Mouse (Mus musculus) hindbrain, embryonic 15.5 days (tissue): ENCODE measurements at regions not wholly inside any gene's neighbourhood (a gene's known extent, or its start where the extent isn't known, plus 50 kb on each side); places are given as distances from the start of the nearest gene placed in this dataset.

Source experiments
- ATAC-seq: fragments of 200-750 bp; cut with Nextera tagmentation; 2 replicates; pipeline ENCODE4 v1.8.0; 2017; ENCODE audit warnings: low read depth, moderate number of reproducible peaks, moderate TSS enrichment; ENCODE audit not compliant: low FRiP score
- H3K27ac ChIP-seq: fragments of 300-500 bp; sonication (generic); replicated peaks from 2 replicates; pipeline ENCODE4 v1.5.1; 2015; ENCODE audit warnings: mild to moderate bottlenecking, inconsistent platforms
- H3K27me3 ChIP-seq: fragments of 300-500 bp; sonication (generic); 2 replicates; pipeline ENCODE4 v1.6.1; 2015; ENCODE audit warnings: control low read depth, inconsistent platforms
- H3K36me3 ChIP-seq: fragments of 300-500 bp; sonication (generic); 2 replicates; pipeline ENCODE4 v1.6.1; 2015; ENCODE audit warnings: control low read depth, inconsistent platforms
- H3K4me1 ChIP-seq: fragments of 300-500 bp; sonication (generic); replicated peaks from 2 replicates; pipeline ENCODE4 v1.6.1; 2015; ENCODE audit warnings: control low read depth, inconsistent platforms
- H3K4me2 ChIP-seq: fragments of 300-500 bp; sonication (generic); 2 replicates; pipeline ENCODE4 v1.6.1; 2015; ENCODE audit warnings: moderate library complexity, mild to moderate bottlenecking, inconsistent platforms
- H3K4me3 ChIP-seq: fragments of 300-500 bp; sonication (generic); 2 replicates; pipeline ENCODE4 v1.5.1; 2015; ENCODE audit warnings: mild to moderate bottlenecking, inconsistent platforms
- H3K9ac ChIP-seq: fragments of 300-500 bp; sonication (generic); 2 replicates; pipeline ENCODE4 v1.6.1; 2015; ENCODE audit warnings: inconsistent platforms
- H3K9me3 ChIP-seq: fragments of 300-500 bp; sonication (generic); 2 replicates; pipeline ENCODE4 v1.6.1; 2016; ENCODE audit warnings: control low read depth, inconsistent platforms
- WGBS: fragments of 180-500 bp; shearing (Covaris S2); methylation state at CpG from one replicate; pipeline ENCODE4 v1.1.7; 2015; 5-methylcytosine and 5-hydroxymethylcytosine counted together

DNA sequence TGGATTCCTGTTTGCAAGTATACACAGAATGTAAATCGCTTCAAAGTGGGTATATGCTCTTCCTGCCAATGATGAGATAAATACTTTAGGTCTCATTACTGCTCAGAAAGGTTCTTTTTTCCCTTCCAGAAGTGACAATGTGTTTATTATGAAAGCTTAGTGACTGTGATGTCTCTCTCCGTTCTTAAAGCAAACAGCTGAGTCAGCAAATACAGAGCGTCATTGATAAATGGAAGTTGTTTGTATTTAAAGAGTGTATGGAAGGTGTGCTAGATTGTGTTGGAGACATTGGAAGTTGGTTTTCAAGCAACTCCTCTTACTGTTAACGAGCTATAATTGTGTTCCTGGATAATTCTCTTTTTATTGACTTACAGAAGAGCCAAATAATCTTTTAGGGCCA is 408.0 kb downstream of the Prr30 start:
- no peaks in the 10 kb centered on the region; the same call in 1 of the 2 replicates for H3K4me1 ChIP-seq
- H3K9ac ChIP-seq, result no peak overlapping the region
- no peak overlapping the region for H3K4me3 ChIP-seq
- H3K9me3 ChIP-seq, result no peaks in the 10 kb centered on the region
- WGBS, result 80% methylated on average over 4 of the region's 4 CpGs
- no peak for ATAC-seq
- H3K36me3 ChIP-seq, result no peaks in the 10 kb centered on the region
- H3K27me3 ChIP-seq, result no peaks in the 10 kb centered on the region
- H3K27ac ChIP-seq, result no peak overlapping the region
- H3K4me2 ChIP-seq, result no peak overlapping the region

DNA sequence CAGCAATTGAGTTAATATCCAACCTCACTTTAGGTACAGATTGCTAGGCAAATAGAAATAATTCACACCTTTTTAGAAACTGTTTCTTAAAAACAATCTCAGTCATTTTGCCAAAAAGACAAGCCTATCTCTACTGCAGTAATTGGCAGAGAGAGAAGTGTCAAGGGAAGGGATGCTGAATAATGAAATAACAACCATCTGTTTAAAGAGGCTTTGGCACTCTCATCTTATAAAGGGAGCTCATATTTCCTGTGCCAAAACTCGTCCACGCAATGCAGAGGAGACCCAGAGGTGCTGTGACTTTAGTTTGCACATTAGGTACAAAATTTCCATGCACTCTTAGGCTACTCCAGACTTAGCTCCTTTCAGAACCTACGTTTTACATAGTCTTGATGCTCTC is 418.2 kb downstream of the Prr30 start:
- H3K9me3 ChIP-seq, result no peaks in the 10 kb centered on the region
- no peak overlapping the region for H3K9ac ChIP-seq
- 67% methylated on average over 3 of the region's 3 CpGs for WGBS
- H3K4me3 ChIP-seq, result no peak overlapping the region
- H3K4me1 ChIP-seq, result no peaks in the 10 kb centered on the region
- ATAC-seq, result no peak
- H3K4me2 ChIP-seq, result no peak overlapping the region
- no peaks in the 10 kb centered on the region for H3K36me3 ChIP-seq
- H3K27me3 ChIP-seq, result no peaks in the 10 kb centered on the region
- H3K27ac ChIP-seq, result no peak overlapping the region

DNA sequence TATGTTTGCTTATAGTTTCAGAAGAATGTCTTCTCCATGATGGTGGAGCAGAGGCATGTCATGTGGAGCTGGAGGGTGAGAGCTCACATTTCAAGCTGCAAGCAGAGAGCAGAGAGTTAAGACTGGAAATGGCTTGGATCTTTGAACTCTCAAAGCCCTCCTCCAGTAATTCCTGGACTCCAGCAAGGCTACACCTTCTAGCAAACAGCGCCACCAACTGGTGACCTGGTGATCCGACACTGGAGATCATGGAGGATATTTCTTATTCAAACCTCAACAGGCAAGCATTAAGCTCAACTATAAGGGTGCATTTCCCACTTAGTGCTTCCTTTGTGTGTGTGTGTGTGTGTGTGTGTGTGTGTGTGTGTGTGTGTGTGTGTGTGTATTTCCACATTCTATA is 446.2 kb downstream of the Prr30 start:
- H3K9ac ChIP-seq, result no peak overlapping the region
- 31% methylated on average over 2 of the region's 2 CpGs for WGBS
- H3K4me3 ChIP-seq, result no peak overlapping the region
- no peaks in the 10 kb centered on the region for H3K36me3 ChIP-seq
- H3K27ac ChIP-seq, result no peak overlapping the region
- H3K4me2 ChIP-seq, result no peak overlapping the region
- H3K4me1 ChIP-seq, result peaks cover 19% of the 10 kb centered on the region
- ATAC-seq, result no peak
- no peaks in the 10 kb centered on the region for H3K9me3 ChIP-seq
- H3K27me3 ChIP-seq, result no peaks in the 10 kb centered on the region

DNA sequence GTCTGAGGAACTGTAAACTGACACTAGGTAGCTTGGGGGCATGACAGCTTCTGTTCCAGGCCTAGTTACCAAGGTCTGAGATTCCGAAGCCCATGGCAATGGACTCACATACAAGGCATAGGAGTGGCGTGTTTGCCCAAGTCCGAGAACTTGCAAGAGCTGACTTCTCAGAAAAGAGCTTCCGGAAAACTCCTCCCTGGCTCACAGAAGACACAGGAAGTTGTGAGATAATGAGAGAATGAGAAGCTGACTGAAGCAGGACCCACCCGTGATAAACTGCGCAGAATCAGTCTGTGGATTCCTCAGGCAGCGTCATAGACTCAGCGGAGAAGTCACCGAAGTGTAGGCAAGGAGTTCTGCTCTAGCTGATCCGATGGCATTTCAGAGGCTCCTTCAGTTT is 447.4 kb downstream of the Prr30 start:
- no peaks in the 10 kb centered on the region for H3K27me3 ChIP-seq
- ATAC-seq, result no peak
- no peak overlapping the region for H3K27ac ChIP-seq
- H3K9ac ChIP-seq, result no peak overlapping the region
- H3K36me3 ChIP-seq, result no peaks in the 10 kb centered on the region
- peaks cover 19% of the 10 kb centered on the region for H3K4me1 ChIP-seq
- H3K4me2 ChIP-seq, result no peak overlapping the region
- no peak overlapping the region for H3K4me3 ChIP-seq
- no peaks in the 10 kb centered on the region for H3K9me3 ChIP-seq
- WGBS, result 90% methylated on average over 10 of the region's 10 CpGs

DNA sequence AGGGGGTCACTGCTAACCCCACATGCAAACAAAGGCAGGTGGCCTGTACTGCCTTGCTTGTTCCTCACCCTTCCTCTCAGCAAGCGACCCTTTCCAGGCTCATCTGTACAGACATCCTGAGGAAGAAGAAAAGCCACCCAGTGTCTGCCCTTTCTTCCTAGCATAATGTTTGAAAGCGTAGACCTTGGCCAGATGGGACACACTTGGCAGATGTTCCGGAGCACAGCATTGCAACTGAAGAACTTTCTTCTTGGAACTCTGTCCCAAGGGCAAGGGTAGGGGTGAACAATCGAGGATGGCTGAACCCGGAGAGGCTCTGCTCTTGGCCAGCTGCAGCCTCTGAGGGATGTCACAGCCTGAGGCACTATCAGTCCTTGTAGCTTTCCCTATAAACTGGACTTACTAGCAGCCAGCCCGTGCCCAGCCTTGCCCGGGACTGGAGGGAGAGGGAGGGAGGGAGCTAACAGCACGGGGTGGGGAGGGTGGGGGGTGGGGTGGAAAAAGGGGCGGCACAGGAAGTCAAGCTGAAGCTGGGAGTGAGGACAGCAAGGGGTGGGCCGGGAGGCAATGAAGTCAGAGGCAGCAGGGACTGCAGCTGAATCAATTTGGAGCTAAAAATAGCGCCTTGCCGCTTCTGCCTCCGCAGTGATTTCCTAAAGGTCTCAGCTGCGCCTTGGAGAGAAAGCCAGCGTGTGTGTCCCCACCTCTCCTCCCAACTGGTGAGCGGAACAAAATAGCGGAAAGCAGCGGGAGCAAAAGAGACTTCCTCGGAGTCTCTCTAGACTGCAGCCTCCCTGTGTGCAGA is 450.2 kb downstream of the Prr30 start:
- Histone ChIP-seq H3K4me3 (peak overlapping the region; percentile 43), H3K9ac (peak overlapping the region; percentile 45), H3K4me1 (peaks cover 19% of the 10 kb centered on the region), H3K36me3 (no peaks in the 10 kb centered on the region), H3K27ac (peak overlapping the region; percentile 81), H3K27me3 (no peaks in the 10 kb centered on the region), H3K9me3 (no peaks in the 10 kb centered on the region), H3K4me2 (peak overlapping the region; percentile 67)
- 4% methylated on average over 19 of the region's 19 CpGs for WGBS
- peak; percentile 98 for ATAC-seq

DNA sequence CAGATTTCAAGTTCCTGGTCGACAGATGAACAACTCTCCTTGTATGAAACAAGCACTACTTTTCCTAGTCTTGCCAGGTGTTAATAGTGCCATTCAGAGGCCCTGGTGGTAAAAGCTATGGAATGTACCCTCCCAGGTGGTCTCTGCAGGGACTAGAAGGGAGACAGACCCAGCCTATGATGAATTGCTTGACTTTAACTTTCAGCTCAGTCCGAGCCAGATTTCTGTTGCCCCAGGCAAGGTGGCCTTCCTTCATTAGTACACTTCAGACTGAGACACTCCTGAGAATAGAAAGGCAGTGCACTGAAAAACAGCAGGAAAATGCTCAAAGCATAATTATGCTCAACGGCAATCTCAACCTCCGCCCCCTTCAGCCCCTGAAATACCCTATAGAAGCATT is 450.8 kb upstream of the Klf12 start:
- Histone ChIP-seq H3K4me3 (no peak overlapping the region), H3K4me2 (no peak overlapping the region), H3K9ac (no peak overlapping the region), H3K9me3 (no peaks in the 10 kb centered on the region), H3K4me1 (no peaks in the 10 kb centered on the region), H3K27me3 (no peaks in the 10 kb centered on the region), H3K27ac (no peak overlapping the region), H3K36me3 (no peaks in the 10 kb centered on the region)
- ATAC-seq, result no peak
- WGBS, result 64% methylated on average over 4 of the region's 4 CpGs

DNA sequence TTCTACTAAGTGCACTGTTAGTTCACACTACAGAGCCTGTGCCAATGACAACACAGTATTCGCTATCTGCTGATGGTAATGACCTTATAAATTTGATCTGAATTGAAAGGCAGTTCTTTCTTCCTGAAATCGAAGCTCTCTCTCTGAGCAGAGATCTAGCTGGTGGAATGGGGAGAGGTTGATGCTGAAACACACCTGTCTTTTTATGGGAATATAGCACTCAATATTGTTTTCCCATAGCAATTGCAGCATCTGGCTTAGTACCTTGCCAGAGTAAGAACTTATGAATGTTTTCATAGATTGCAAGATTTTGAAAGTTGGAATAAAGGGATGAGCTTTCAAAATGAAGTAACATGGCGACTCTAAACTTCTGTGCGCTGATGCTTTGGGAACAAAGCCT is 444.0 kb upstream of the Klf12 start:
- Histone ChIP-seq H3K36me3 (no peaks in the 10 kb centered on the region), H3K9ac (no peak overlapping the region), H3K4me2 (no peak overlapping the region), H3K9me3 (no peaks in the 10 kb centered on the region), H3K27me3 (no peaks in the 10 kb centered on the region), H3K4me3 (no peak overlapping the region), H3K4me1 (no peaks in the 10 kb centered on the region), H3K27ac (no peak overlapping the region)
- ATAC-seq, result no peak
- WGBS, result 80% methylated on average over 4 of the region's 4 CpGs

DNA sequence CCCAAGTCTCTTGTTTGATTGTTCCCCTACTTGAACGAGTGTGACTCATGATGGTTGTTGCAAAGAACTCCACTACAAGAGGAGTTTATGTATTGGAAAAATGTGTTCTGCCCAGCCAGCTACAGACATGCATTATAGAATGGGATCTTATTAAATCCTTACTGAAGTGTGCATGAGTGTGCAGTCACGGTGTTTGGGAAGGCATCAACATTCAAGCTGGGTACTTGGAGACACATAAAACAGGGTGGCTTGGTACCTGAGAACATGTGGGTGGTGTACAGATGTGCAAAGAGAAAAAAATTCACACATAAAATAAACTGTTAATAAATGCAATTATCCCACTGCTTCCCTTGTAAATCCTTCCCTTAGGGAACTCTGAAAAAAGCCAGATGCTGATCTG is 443.2 kb upstream of the Klf12 start:
- Histone ChIP-seq H3K9me3 (no peaks in the 10 kb centered on the region), H3K9ac (no peak overlapping the region), H3K4me1 (no peaks in the 10 kb centered on the region), H3K27ac (no peak overlapping the region), H3K27me3 (no peaks in the 10 kb centered on the region), H3K4me2 (no peak overlapping the region), H3K36me3 (no peaks in the 10 kb centered on the region), H3K4me3 (no peak overlapping the region)
- ATAC-seq, result no peak
- 74% methylated on average over 2 of the region's 2 CpGs for WGBS

DNA sequence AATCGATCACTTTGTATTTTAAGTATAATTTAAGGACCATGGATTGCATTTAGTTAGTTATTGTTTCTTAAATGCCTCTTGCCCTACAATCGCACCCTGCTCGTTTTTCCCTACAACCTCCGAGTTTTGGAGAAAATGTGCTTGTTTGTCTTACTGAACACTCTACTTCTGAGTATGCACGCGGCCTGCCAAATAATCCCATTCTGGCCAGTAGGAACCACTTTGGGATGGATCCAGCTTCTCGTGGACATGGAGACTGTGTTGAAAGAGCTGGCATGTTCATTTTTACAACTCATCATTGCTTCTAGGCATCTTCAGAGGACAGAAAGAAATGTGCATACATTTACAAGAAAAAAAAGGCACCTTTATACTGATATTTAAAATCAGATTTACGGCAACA is 440.5 kb upstream of the Klf12 start:
- Histone ChIP-seq H3K9ac (no peak overlapping the region), H3K9me3 (no peaks in the 10 kb centered on the region), H3K4me2 (no peak overlapping the region), H3K27ac (no peak overlapping the region), H3K4me3 (no peak overlapping the region), H3K4me1 (no peaks in the 10 kb centered on the region), H3K36me3 (no peaks in the 10 kb centered on the region), H3K27me3 (no peaks in the 10 kb centered on the region)
- 80% methylated on average over 8 of the region's 8 CpGs for WGBS
- no peak for ATAC-seq

DNA sequence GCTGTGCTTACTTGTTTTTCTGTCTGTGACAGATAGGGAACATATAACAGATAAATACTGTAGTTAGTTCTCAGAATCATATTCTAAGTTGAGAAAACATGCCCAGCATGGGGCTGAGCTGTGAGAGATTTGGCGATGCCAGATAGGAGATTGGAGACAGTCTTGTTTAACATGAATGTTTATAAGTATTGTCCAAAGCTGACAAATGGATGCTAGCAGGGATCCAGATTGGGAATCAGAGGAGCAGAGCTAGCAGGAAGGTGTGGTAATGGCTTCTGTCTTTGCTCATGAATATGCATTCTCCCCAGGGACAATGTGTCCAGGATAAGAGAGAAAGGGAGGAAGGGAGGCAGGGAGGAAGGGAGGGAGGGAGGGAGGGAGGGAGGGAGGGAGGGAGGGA is 436.2 kb upstream of the Klf12 start:
- Histone ChIP-seq H3K27me3 (no peaks in the 10 kb centered on the region), H3K36me3 (no peaks in the 10 kb centered on the region), H3K27ac (no peak overlapping the region), H3K9me3 (no peaks in the 10 kb centered on the region), H3K4me3 (no peak overlapping the region), H3K9ac (no peak overlapping the region), H3K4me1 (no peaks in the 10 kb centered on the region), H3K4me2 (no peak overlapping the region)
- WGBS, result 20% methylated on average over 1 of the region's 1 CpGs
- ATAC-seq, result no peak

DNA sequence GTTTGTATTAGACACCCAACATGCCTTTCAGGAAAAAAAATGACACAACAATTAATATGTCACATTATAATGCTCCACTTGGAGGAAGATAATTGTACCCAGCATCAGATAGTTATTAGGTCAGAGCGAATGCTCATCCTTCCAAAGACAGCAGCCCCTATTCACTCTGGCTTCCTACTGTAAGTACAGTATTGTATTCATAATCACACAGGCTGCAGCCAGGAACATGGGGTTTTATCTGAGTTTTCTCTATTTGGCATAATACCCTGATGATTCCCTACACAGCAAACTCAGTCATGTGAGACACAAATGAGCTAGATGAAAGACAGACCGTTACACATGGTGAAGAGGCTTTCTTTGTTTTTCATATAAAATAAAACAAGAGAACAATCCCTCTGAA is 430.5 kb upstream of the Klf12 start:
- no peaks in the 10 kb centered on the region for H3K9me3 ChIP-seq
- peak overlapping the region; percentile 59; the same call in 1 of the 2 replicates for H3K27ac ChIP-seq
- no peak overlapping the region for H3K4me3 ChIP-seq
- H3K36me3 ChIP-seq, result no peaks in the 10 kb centered on the region
- ATAC-seq, result peak; percentile 51; the same call in 1 of the 2 replicates
- no peak overlapping the region for H3K4me2 ChIP-seq
- peaks cover 18% of the 10 kb centered on the region for H3K4me1 ChIP-seq
- H3K9ac ChIP-seq, result no peak overlapping the region
- H3K27me3 ChIP-seq, result no peaks in the 10 kb centered on the region
- WGBS, result 30% methylated on average over 2 of the region's 2 CpGs

DNA sequence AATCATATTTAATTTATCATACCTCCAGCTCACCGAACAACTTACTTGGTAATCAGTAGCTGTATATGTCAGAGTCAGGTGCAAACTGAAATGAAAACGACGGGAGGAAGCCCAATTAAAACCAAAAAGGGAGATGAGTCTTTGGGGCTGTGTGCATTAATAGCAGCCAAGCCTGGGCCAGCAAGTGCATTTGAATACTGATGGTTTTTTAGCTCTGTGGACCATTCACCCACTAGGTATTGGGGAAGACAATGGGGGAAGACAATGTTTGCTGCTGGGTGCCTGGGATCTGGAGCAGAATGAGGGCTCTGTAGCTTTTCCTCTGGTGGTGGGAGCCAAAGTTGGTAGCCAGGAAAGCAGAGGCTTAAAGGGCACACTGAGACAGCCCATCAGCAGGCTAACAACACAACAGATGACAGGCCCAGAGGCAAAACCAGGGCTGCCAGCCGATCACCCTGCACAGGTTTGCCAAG is 429.6 kb upstream of the Klf12 start:
- H3K27ac ChIP-seq, result peak overlapping the region; percentile 59
- no peak overlapping the region for H3K4me2 ChIP-seq
- H3K36me3 ChIP-seq, result no peaks in the 10 kb centered on the region
- H3K4me3 ChIP-seq, result no peak overlapping the region
- peaks cover 18% of the 10 kb centered on the region for H3K4me1 ChIP-seq
- 27% methylated on average over 4 of the region's 4 CpGs for WGBS
- H3K9ac ChIP-seq, result no peak overlapping the region
- H3K9me3 ChIP-seq, result no peaks in the 10 kb centered on the region
- ATAC-seq, result peak; percentile 63
- no peaks in the 10 kb centered on the region for H3K27me3 ChIP-seq

DNA sequence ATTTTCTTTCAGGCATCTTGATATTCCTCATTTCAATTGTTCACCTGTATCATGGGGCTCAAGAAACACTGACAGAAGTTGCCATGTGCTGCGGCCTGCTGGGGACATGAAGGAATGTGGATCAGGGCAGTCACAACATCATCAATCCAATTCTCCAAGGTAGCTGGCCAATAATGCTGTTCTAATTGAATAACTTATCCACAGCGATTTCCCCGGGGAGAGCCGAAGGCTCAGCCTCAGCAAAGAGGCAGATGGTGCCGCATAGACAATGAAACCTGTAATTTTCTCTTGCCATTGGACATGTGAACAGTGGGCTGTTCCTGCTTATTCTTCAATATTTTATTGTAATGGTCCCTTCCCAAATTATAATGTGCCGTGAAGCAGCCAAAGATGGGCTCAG is 429.1 kb upstream of the Klf12 start:
- H3K4me3 ChIP-seq, result no peak overlapping the region
- H3K27me3 ChIP-seq, result no peaks in the 10 kb centered on the region
- 24% methylated on average over 6 of the region's 6 CpGs for WGBS
- no peaks in the 10 kb centered on the region for H3K36me3 ChIP-seq
- H3K9ac ChIP-seq, result no peak overlapping the region
- H3K9me3 ChIP-seq, result no peaks in the 10 kb centered on the region
- peaks cover 18% of the 10 kb centered on the region for H3K4me1 ChIP-seq
- peak overlapping the region; percentile 59 for H3K27ac ChIP-seq
- peak; percentile 69 for ATAC-seq
- H3K4me2 ChIP-seq, result no peak overlapping the region
